Mouse (Mus musculus) megakaryocyte, embryonic 14.5 days (primary cell): ENCODE results near the gene Dnm3. TPM values are rescaled to one million over a fixed set of nuclear protein-coding genes. Genes with fewer than 3 reads are reported as not detected.
A peak's percentile ranks its signal among the peaks of the same experiment; 100 is the strongest.

Experiments
- H3K27me3 ChIP-seq: replicated peaks from 2 replicates; pipeline ENCODE3; 2012; ENCODE audit warnings: inconsistent platforms
- H3K36me3 ChIP-seq: replicated peaks from 2 replicates; pipeline ENCODE3; 2012; ENCODE audit warnings: low read length, inconsistent platforms, mixed read lengths
- H3K4me1 ChIP-seq: 2 replicates; pipeline ENCODE4 v1.6.1; 2012; ENCODE audit warnings: inconsistent platforms
- H3K4me3 ChIP-seq: replicated peaks from 2 replicates; pipeline ENCODE3; 2012; ENCODE audit warnings: moderate library complexity, mild to moderate bottlenecking, inconsistent platforms
- H3K9me3 ChIP-seq: 2 replicates; pipeline ENCODE4 v1.6.1; 2012; ENCODE audit warnings: inconsistent platforms
- FLI1 ChIP-seq: IDR thresholded peaks from 2 replicates; pipeline ENCODE4 v1.6.1; 2012; ENCODE audit warnings: low read length, inconsistent platforms, mixed read lengths
- GATA1 ChIP-seq: IDR thresholded peaks from 3 replicates; pipeline ENCODE4 v1.6.1; 2012; ENCODE audit warnings: mixed read lengths, low read length, inconsistent platforms, borderline replicate concordance
- polyA plus RNA-seq: library from polyadenylated mRNA; stranded (reverse); fragments of >175 nt; gene quantifications from 2 replicates; pipeline ENCODE4 v1.2.3, GENCODE M21; 2012; ENCODE audit warnings: low replicate concordance; ENCODE audit not compliant: insufficient read depth

The Dnm3 gene
- polyA plus RNA-seq, 1 experiment, result 0.07 TPM

DNA sequence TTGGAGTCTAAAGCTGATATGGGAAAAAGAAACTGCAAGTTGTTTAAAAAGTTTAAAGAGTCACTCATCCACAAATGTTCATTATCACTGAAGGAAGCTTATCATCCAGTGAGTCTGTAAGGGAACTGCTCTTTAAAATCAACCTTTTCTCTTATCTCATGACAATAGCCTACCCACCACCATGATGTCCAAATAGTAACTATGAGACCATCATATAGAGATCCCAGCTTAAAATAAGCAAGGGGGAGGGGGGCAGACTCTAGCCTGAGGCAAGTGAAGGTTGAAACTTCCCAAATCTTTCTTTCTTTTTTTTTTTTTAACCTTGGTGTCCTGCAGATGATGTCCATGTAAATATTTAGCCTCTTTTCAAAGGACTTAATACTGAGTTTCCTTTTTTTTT, 256.9 kb downstream of the Dnm3 start:
- Histone ChIP-seq H3K9me3 (no peaks in the 10 kb centered on the region), H3K4me1 (peaks cover 18% of the 10 kb centered on the region), H3K36me3 (no peaks in the 10 kb centered on the region), H3K4me3 (no peak overlapping the region), H3K27me3 (no peaks in the 10 kb centered on the region)
- TF ChIP-seq GATA1 (no peak), FLI1 (no peak)

DNA sequence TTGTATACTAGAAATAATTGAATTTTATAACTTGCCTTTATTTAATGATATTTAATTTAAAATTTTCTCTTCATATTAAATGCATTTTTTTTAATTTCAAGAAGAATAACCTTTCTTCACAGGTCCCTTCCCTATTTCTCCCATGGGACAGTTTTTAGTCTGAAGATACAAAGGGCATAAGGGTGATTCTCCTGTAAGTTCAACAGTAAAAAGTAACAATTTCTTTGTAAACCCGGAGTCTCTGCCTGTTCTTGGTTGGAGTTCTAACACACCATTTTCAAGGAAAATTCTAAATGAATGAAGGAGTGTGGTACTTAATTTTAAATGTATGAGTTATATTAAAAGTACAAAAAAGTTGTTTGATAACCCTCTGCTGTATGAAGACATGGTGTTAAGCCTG, 258.1 kb downstream of the Dnm3 start:
- no peak for TF ChIP-seq FLI1
- TF ChIP-seq GATA1, result no peak
- Histone ChIP-seq H3K4me1 (peaks cover 18% of the 10 kb centered on the region), H3K9me3 (no peaks in the 10 kb centered on the region), H3K36me3 (no peaks in the 10 kb centered on the region), H3K27me3 (no peaks in the 10 kb centered on the region), H3K4me3 (no peak overlapping the region)

DNA sequence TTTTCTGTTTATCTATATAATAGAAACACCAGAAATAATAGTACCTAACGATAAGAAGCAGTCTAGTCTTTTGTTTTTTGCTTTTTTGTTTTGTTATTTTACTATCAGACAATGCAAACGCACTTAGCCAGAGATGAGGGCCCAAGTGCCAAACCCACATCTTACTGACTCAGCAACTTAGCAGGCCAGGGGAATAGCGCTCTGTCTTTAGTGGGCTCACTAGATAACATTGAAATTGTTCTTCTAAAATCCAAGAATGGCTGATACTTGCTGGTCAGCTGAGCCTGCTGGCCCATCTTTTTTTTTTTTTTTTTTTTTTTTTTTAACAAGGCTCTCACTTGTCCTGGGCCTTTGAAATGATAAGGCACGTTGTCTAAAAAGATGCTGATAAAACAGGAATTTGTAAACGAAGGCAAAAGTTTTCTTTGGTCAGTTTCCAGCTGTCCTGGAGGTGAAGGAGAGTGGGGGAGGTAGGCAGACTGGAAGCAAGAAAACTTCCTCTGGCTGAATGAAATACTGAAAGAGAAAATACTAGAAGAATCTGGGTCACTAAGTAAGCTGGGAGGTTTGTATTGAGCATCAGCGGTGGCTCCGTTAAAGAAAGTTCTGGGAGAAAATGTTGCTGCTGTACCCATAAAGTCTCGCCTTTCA, 259.2 kb downstream of the Dnm3 start:
- no peaks in the 10 kb centered on the region for H3K36me3 ChIP-seq

DNA sequence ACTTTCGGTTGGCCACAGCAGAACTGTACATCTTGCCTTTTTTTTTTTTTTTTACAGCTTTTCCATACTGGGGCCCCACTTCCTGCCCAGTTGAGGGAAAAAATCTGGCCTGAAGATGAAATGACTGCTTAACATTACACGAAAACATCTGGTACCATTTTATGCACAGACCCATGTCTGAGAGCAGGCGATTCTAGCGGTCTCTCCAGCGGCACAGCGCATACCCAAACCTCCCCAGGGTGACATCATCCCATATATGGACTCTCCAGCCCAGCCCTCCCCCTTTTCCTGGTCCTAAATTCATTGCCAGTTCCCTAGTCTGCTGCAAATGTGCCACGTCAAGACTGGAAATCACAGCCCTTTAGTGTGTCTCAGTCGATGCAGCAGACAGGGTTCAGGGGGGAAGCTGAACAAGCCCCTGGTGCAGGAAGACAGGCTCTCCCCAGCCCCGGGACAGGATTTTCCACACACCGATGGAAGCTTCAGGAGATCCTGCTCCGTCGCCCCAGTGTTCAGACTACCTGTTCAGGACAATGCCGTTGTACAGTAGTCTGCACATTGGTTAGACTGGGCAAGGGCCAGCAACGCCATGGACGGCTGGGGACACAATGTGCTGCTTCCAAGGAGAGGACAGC, 260.4 kb downstream of the Dnm3 start:
- Histone ChIP-seq H3K4me3 (peak overlapping the region; percentile 46), H3K4me1 (peaks cover 18% of the 10 kb centered on the region), H3K36me3 (no peaks in the 10 kb centered on the region), H3K9me3 (no peaks in the 10 kb centered on the region), H3K27me3 (no peaks in the 10 kb centered on the region)
- TF ChIP-seq FLI1 (no peak), GATA1 (no peak)

More for the DNA sequence above, 259.2 kb downstream of the Dnm3 start:
- TF ChIP-seq FLI1, result no peak
- no peak for TF ChIP-seq GATA1
- Histone ChIP-seq H3K4me1 (peaks cover 18% of the 10 kb centered on the region), H3K9me3 (no peaks in the 10 kb centered on the region), H3K27me3 (no peaks in the 10 kb centered on the region), H3K4me3 (no peak overlapping the region)

DNA sequence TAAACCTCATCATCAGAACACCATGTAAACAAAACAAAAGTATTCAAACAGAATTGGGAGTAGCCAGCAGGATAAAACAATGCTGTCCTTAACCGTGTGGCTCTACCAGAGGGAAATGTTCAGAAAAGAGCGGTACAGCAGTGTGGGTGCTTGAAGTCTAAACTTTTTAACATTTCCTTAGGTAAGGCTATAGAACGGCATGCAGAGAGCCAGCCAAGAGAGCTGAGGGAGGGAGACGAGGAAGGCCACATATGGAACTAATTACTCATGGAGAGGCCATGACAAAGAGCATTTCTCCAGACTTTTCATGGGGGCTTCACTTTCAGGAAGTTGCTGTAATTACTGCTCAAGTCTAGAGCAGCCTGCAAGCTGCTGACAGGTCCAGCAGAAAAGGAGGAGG, 261.2 kb downstream of the Dnm3 start:
- H3K27me3 ChIP-seq, result no peaks in the 10 kb centered on the region
- H3K36me3 ChIP-seq, result no peaks in the 10 kb centered on the region
- H3K4me3 ChIP-seq, result no peak overlapping the region
- peaks cover 18% of the 10 kb centered on the region for H3K4me1 ChIP-seq
- TF ChIP-seq FLI1, result no peak
- no peak for TF ChIP-seq GATA1
- no peaks in the 10 kb centered on the region for H3K9me3 ChIP-seq

DNA sequence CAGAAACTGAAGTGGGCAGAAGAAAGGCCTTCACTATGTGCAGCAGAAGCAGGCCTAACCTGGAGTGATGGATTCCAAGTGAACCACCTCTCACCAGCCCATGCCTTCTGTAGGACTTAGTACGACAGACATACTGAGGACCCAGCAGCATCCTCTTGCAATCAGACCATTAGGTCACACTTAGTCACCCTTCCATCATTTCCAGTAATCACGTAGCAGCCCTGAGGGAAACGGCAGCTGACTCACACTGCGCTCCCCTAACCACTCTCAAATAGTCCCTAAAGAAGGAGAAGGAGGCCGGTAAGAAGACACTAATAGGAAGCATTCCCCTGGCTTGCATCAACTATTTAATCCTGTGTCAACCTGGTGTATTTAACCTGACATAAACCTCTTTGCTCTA, 262.1 kb downstream of the Dnm3 start:
- TF ChIP-seq FLI1 (no peak), GATA1 (no peak)
- Histone ChIP-seq H3K4me3 (no peak overlapping the region), H3K27me3 (no peaks in the 10 kb centered on the region), H3K4me1 (peaks cover 18% of the 10 kb centered on the region), H3K36me3 (no peaks in the 10 kb centered on the region), H3K9me3 (no peaks in the 10 kb centered on the region)

DNA sequence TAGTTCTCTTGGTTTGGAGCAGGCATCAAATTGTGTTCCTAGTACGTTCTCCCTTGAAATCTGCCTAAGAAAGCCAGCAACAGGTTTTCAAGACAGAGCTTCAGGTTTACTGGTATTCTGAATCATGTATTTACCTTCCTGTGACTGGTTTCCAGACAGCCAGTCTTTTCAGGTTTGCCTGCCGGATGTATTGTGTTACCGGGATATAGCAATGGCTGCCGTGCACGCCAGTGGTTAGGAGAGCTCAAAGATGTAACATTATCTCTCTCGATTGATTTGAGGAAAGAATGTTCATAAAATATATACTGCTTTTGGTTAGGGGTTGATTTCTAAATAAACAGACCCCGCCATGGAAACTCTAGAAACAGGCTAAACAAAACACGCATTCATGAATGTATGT, 264.8 kb downstream of the Dnm3 start:
- peaks cover 14% of the 10 kb centered on the region for H3K4me1 ChIP-seq
- no peaks in the 10 kb centered on the region for H3K27me3 ChIP-seq
- TF ChIP-seq FLI1 (no peak), GATA1 (no peak)
- no peaks in the 10 kb centered on the region for H3K36me3 ChIP-seq
- no peak overlapping the region for H3K4me3 ChIP-seq
- no peaks in the 10 kb centered on the region for H3K9me3 ChIP-seq

DNA sequence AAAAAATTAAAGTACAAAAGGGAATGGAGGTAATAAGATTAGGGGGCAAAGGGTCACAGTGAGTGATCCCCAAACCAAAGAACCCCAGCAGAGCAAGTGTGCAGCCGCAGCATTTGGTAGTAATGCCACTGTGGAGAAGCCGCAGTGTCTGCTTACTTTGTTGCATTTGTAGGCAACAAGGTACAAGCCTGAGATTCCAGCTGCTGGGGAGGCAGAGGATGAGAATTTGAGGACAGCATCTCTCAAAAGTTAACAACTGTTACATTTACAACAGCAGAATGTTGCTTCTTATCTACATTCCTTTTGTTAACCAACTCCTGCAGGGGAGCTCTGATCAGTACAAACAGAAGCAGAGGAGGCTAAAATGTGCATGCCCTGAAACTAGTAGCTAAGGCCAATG, 267.3 kb downstream of the Dnm3 start:
- no peak for TF ChIP-seq FLI1
- TF ChIP-seq GATA1, result no peak
- no peaks in the 10 kb centered on the region for H3K27me3 ChIP-seq
- no peaks in the 10 kb centered on the region for H3K9me3 ChIP-seq
- H3K4me3 ChIP-seq, result no peak overlapping the region
- peaks cover 7% of the 10 kb centered on the region for H3K4me1 ChIP-seq
- H3K36me3 ChIP-seq, result no peaks in the 10 kb centered on the region

DNA sequence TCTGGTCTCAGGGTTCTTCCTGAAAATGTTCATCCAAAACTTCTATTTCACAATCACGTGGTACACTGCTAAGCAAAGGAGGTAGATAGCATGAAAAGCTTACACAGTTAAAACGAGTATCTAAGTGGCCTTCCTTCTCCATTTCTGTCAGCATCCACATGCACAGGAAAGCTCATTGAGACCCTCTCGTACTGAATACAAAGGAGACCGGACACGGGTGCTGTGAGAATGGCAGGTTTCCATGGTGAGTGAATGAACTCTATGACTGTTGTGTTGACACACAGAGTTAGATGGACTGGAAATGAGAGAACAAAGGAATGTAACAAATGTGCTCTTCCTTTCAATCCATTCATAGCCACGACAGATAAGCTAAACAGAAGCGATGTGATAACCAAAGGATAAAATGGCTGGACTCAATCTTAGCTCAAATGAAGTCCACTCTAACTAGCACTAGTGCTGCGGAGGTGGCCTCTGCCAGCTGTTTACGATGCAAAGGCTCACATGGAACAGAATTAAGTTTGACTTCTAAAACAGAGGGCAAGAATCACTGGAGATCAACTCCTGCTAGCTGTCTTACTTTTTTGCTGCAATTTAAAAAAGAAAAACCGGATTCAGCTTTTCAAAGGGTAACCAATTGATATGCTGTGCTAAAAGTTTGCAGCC, 268.2 kb downstream of the Dnm3 start:
- Histone ChIP-seq H3K27me3 (peaks cover 3% of the 10 kb centered on the region), H3K36me3 (no peaks in the 10 kb centered on the region), H3K9me3 (no peaks in the 10 kb centered on the region), H3K4me3 (no peak overlapping the region), H3K4me1 (peaks cover 7% of the 10 kb centered on the region)
- no peak for TF ChIP-seq GATA1
- TF ChIP-seq FLI1, result no peak

DNA sequence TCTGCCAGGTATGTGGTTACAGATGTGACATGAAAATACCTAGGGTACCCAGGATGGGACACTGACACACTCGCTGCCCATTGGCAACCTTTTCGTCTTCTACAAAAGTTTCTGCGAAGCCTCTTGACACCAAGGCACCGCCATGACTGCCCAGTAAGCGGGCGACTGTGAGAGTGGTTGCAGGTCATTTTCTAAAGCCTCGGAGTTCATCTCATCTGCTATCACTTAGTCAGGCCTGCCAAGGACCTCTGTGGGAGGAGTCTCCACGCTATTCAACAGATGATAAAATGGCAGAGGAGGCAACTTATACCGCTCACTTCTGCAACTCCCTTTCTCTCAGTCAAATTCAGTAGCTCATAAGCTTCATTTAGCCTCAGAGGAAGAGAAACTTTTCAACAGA, 268.8 kb downstream of the Dnm3 start:
- TF ChIP-seq FLI1 (no peak), GATA1 (no peak)
- Histone ChIP-seq H3K9me3 (no peaks in the 10 kb centered on the region), H3K4me3 (no peak overlapping the region), H3K27me3 (peaks cover 6% of the 10 kb centered on the region), H3K4me1 (peaks cover 7% of the 10 kb centered on the region), H3K36me3 (no peaks in the 10 kb centered on the region)
